Mouse (Mus musculus): Measurements from ENCODE around the gene Nprl3.
"Not testable (repeated sequence)": the region's sequence is repeated elsewhere in the genome, so short reads cannot be mapped to it uniquely, and the experiment has no call there.

The Nprl3 gene

GRCm38 (mm10) chr11:32267188-32267884 lies at the start of gene Nprl3:
Gene Nprl3, minus strand, starts transcription at chr11:32267707.
- peak; percentile 97 for DNase-seq (ENCODE audit: low spot score)

DNA sequence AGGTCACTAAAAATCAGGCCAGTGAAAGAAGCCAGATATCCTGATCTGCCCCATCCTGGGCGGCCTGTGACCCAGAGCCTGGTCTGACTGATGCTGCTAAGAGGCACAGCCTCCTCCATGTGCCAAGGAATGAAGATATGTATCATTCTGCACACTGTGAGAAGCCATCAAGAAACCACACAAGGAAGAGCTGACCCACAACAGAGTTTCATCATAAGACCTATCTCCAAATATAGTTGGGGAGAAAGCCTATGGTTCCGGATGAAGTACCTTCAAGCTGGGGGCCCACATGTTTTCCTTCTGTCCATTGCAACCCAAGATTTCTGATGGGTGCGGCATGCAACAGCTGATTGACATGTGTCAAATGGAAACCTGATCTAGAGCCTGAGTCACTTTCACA lies 48.5 kb upstream of the Nprl3 start:
- DNase-seq (ENCODE audit: low spot score): no peak

DNA sequence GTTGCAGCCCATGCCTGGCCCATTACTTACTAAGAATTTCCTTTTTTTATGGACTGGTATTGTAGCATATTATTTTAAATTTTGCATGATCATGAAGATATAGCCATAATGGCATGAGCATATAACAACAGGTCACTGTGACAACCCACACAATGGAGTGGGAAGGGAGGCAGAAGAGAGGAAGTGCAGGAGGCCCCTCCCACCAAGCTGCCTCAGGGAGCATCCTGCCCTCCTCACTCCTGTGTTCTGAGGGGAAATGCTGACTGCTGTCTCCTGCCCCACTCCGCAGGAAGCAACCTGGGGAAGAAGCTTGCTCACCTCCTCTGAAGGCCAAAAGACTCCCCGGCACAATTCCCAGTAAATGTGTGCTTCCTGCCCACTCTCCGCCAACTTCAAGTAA lies 42.4 kb upstream of the Nprl3 start:
- DNase-seq (ENCODE audit: low spot score): no peak

DNA sequence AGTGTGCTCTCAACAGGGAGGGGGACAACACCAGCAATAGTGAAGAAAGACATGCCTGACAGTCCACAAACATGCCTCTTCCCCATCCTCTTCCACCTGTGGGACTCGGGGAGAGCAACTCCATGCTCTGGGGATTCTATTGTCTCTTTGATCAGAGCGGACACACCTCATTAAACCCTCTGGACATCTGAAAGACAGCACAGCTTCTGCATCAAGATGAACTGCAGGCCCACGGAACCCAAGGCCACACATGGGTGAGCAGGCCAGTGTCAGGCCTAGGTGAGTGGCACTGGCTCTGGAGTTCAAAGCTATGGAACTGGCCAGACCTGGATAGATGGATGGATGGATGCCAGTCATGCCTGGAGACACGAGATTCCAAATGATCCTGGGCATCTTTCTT lies 41.9 kb upstream of the Nprl3 start:
- DNase-seq (ENCODE audit: low spot score): no peak

GRCm38 (mm10) chr11:32307006-32307405 lies 39.5 kb upstream of the Nprl3 start:
- DNase-seq (ENCODE audit: low spot score): no peak

GRCm38 (mm10) chr11:32303455-32303854 lies 35.9 kb upstream of the Nprl3 start:
- DNase-seq (ENCODE audit: low spot score): no peak

DNA sequence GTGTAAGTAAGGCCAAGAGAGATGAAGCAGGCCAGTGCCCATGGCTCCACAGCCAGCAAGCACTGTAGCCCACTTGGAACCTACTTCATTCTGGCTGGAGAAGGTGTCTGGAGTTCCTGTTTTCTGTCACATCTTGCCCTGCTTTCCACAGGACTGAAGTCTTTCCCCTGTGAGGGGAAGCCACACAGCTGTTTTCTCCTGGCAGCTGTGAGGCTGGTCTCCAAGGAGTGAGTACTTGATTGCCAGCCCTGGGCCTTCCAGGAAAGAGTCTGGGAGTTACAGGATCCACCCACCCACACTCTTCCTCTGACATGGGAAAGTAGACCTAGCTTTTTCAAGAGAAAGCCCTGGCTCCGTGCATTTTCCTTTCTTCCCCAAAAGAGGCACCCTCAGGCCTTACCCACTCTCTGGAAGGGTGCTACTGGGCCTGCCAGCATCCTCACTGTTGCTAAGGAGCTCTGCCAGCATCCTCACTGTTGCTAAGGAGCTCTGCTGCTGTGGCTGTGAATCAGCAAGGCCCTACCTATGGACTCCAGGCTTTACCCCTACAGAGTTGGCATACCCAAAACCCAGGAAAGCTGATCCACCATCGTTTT lies 35.4 kb upstream of the Nprl3 start:
- peak; percentile 38 for DNase-seq (ENCODE audit: low spot score)

- DNase-seq (ENCODE audit: low spot score): no peak
Measured at GRCm38 (mm10) chr11:32301506-32301905, 34.0 kb upstream of the Nprl3 start.

GRCm38 (mm10) chr11:32300279-32301267 lies 33.1 kb upstream of the Nprl3 start:
- DNase-seq (ENCODE audit: low spot score): no peak

DNA sequence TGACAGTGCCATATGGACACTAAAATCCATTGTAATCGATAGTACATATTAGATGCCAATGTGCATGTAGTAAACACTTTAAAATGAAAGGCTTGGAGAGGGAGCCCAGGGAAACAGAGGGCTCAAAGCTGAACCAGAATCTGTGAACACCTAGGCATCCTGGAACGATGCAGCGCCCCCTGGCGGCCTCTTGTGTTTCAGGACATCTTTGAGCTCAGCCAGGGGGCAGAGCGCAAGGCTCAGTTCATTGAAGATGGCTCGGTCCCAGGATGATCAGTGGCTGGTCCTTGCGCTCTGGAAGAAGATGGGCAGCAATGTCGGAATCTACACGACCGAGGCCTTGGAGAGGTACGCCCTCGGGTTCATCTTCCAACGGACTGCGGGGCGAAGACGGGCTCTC lies 32.4 kb upstream of the Nprl3 start, which contains the start of gene Hbq1a:
Gene Hbq1a, plus strand, starts transcription at position 205 of the 400 bp plus-strand sequence.
- peak; percentile 30 for DNase-seq (ENCODE audit: low spot score)

DNA sequence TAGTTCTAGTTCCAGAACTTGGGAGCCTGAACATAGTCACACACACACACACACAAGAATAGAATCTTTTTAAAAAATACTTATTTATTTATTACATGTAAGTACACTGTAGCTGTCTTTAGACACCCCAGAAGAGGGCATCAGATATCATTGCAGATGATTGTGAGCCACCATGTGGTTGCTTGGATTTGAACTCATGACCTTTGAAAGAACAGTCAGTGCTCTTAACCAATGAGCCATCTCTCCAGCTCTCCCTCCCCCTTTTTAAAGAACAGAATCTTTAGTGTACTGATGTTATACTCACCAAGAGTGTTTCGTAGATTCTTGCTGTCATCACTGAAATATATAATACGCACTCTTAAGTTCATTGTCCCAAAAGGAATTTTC lies 31.0 kb upstream of the Nprl3 start:
- no peak for DNase-seq (ENCODE audit: low spot score)

GRCm38 (mm10) chr11:32297866-32298531 lies 30.5 kb upstream of the Nprl3 start:
- no peak for DNase-seq (ENCODE audit: low spot score)

GRCm38 (mm10) chr11:32297417-32297816 lies 29.9 kb upstream of the Nprl3 start:
- DNase-seq (ENCODE audit: low spot score): not testable (repeated sequence)

DNA sequence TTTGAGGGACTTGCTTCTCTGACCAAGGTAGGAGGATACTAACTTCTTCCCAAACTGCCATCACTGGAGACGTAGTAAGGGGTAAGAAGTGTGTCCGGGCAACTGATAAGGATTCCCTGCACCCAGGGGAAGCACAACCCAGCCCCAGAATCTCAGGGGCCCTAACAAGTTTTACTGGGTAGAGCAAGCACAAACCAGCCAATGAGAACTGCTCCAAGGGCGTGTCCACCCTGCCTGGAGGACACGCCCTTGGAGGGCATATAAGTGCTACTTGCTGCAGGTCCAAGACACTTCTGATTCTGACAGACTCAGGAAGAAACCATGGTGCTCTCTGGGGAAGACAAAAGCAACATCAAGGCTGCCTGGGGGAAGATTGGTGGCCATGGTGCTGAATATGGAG lies 28.7 kb upstream of the Nprl3 start, which contains the start of gene Hba-a2:
Gene Hba-a2, plus strand, starts transcription at position 287 of the 400 bp plus-strand sequence.
- not testable (repeated sequence) for DNase-seq (ENCODE audit: low spot score)

- not testable (repeated sequence) for DNase-seq (ENCODE audit: low spot score)
Measured at GRCm38 (mm10) chr11:32293479-32293878, 26.0 kb upstream of the Nprl3 start.

GRCm38 (mm10) chr11:32292819-32293218 lies 25.3 kb upstream of the Nprl3 start:
- DNase-seq (ENCODE audit: low spot score): not testable (repeated sequence)

DNA sequence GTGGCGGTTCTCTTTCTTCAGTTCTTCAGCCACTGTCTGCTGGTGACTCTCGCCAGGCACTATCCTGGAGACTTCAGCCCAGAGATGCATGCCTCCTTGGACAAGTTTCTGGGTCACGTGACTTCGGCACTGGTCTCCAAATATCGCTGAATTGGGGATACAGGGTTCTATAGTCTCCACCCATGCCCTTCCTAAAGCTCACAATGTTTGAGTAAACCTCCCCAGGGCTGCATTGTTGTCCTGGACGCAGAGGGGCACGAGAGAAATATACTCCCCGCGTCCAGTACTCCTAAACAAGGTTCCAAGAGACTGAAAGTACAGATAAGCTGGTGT lies 20.0 kb upstream of the Nprl3 start:
- DNase-seq (ENCODE audit: low spot score): no peak

DNA sequence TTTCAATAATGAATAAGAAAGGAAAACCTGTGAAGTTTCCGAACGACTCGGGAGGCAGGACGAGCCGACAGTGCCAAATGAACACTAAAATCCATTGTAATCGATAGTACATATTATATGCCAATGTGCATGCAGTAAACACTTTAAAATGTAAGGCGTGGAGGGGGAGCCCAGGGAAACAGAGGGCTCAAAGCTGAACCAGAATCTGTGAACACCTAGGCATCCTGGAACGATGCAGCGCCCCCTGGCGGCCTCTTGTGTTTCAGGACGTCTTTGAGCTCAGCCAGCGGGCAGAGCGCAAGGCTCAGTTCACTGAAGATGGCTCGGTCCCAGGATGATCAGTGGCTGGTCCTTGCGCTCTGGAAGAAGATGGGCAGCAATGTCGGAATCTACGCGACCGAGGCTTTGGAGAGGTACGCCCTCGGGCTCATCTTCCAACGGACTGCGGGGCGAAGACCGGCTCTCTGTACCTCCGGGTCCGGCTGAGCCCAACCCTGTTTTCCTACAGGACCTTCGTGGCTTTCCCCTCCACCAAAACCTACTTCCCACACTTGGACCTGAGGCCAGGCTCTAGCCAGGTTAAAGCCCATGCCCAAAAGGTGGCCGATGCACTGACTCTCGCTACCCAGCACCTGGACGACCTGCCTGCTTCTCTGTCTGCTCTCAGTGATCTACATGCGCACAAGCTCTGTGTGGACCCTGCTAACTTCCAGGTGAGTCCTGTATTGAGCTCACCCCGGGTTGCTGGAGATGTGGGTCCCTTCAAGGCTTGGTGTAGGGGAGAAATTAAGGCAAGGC lies 19.4 kb upstream of the Nprl3 start, which contains the start of gene Hbq1b:
Gene Hbq1b, plus strand, starts transcription at position 271 of the 798 bp plus-strand sequence.
- DNase-seq (ENCODE audit: low spot score): peak; percentile 66

DNA sequence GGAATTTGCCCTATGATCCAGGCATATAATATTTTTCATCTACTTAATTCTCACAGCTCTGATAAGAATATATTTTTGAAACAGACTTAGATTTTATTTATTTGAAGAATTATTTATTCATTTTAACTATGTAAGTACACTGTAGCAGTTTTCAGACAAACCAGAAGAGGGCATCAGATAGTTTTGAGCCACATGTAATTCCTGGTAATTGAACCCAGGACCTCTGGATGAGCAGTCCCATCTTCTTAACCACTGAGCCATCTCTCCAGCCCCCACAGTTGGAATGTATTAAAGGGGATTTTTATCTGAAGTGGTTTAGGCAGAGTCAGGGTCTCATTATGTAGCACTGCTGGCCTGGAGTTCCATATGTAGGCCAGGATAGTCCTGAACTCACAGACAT lies 18.4 kb upstream of the Nprl3 start:
- DNase-seq (ENCODE audit: low spot score): not testable (repeated sequence)

GRCm38 (mm10) chr11:32285031-32285775 lies 17.7 kb upstream of the Nprl3 start:
- DNase-seq (ENCODE audit: low spot score): no peak

Data from lung, postnatal 25 days (tissue).